Mouse (Mus musculus): ENCODE results near the gene Elmo3. TPM values are rescaled to one million over a fixed set of nuclear protein-coding genes. Genes with fewer than 3 reads are reported as not detected.

The Elmo3 gene
- total RNA-seq, 4 experiments from 2014 or later: 0.75 to 1.8 (median 1.3) TPM

- DNase-seq (ENCODE audit: low spot score): peak; percentile 93
These were observed 7.7 kb upstream of the Elmo3 start, which contains the start of gene E2f4 for GRCm38 (mm10) chr8:105297511-105298192. E2f4 (plus strand) TSS chr8:105297663.

- no peak for DNase-seq (ENCODE audit: low spot score)
These were observed 6.8 kb upstream of the Elmo3 start for GRCm38 (mm10) chr8:105298351-105299252.

GRCm38 (mm10) chr8:105299962-105300361 is 5.4 kb upstream of the Elmo3 start:
- no peak for DNase-seq (ENCODE audit: low spot score)

GRCm38 (mm10) chr8:105303396-105303795 is 2.0 kb upstream of the Elmo3 start:
- DNase-seq (ENCODE audit: low spot score): no peak

- DNase-seq (ENCODE audit: low spot score): no peak
These were observed 1.5 kb upstream of the Elmo3 start for GRCm38 (mm10) chr8:105303874-105304273.

GRCm38 (mm10) chr8:105304325-105305210 is 833 bp upstream of the Elmo3 start:
- no peak for DNase-seq (ENCODE audit: low spot score)

GRCm38 (mm10) chr8:105306146-105306691 is 818 bp downstream of the Elmo3 start:
- DNase-seq (ENCODE audit: low spot score): no peak

GRCm38 (mm10) chr8:105307670-105308069 is 2.3 kb downstream of the Elmo3 start:
- no peak for DNase-seq (ENCODE audit: low spot score)

- no peak for DNase-seq (ENCODE audit: low spot score)
These were observed 3.0 kb downstream of the Elmo3 start for GRCm38 (mm10) chr8:105308428-105308827.

GRCm38 (mm10) chr8:105309142-105309847 is 3.9 kb downstream of the Elmo3 start:
- no peak for DNase-seq (ENCODE audit: low spot score)

GRCm38 (mm10) chr8:105310118-105310517 is 4.7 kb downstream of the Elmo3 start:
- DNase-seq (ENCODE audit: low spot score): no peak

- DNase-seq (ENCODE audit: low spot score): no peak
These were observed 6.3 kb downstream of the Elmo3 start for GRCm38 (mm10) chr8:105311718-105312117.

- DNase-seq (ENCODE audit: low spot score): no peak
These were observed 7.6 kb downstream of the Elmo3 start for GRCm38 (mm10) chr8:105312891-105313481.

- DNase-seq (ENCODE audit: low spot score): no peak
These were observed 8.4 kb downstream of the Elmo3 start for GRCm38 (mm10) chr8:105313622-105314402.

GRCm38 (mm10) chr8:105315073-105315769 is 9.8 kb downstream of the Elmo3 start:
- DNase-seq (ENCODE audit: low spot score): no peak

- DNase-seq (ENCODE audit: low spot score): no peak
These were observed 12.5 kb downstream of the Elmo3 start for GRCm38 (mm10) chr8:105317941-105318340.

GRCm38 (mm10) chr8:105318662-105319190 is 13.3 kb downstream of the Elmo3 start:
- no peak for DNase-seq (ENCODE audit: low spot score)

GRCm38 (mm10) chr8:105323183-105323582 is 17.8 kb downstream of the Elmo3 start:
- DNase-seq (ENCODE audit: low spot score): no peak

- no peak for DNase-seq (ENCODE audit: low spot score)
These were observed 20.3 kb downstream of the Elmo3 start for GRCm38 (mm10) chr8:105325641-105326093.

All from heart, adult 8-10 months (tissue).